Mouse (Mus musculus) left cerebral cortex, postnatal 14 days (tissue): ENCODE results near the gene H60b. TPM values are rescaled to one million over a fixed set of nuclear protein-coding genes. Genes with fewer than 3 reads are reported as not detected.

Experiments
- DNase-seq, 2 experiments: peaks; one replicate each; pipeline ENCODE4 v3.0.0; 2021 to 2022; ENCODE audit warnings: low spot score in 2 of 2, mixed read lengths in 1 of 2
- intact Hi-C: fragments of 180-260 bp; cut with DNase I; formaldehyde crosslinking; loops from one replicate; pipeline ENCODE4 v1.15.1; 2025
- total RNA-seq, 2 experiments: library from RNA; stranded (reverse); gene quantifications; 2 replicates each; pipeline ENCODE4 v1.2.3; 2021

H60b gene
- total RNA-seq, 2 experiments from 2014 or later, result 0.35 to 0.42 TPM

DNA sequence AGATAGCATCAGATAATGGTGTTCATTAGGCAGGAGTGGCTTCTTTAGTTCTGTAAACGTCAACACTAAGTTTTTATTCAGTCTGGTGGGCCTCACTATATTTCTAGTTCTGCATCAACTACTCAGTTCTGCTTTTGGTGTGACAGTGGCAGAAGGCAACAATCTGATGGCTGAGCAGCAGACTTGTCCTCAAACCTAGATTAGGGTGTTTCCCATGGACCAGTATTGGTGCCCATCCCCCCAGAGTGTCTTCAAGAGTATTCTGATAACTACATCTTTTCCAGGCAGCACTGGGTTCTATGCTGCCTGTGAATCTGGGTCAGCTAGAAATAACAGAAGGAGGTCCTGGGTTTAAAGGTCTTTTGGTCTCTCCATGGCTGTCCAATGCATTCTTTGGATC lies 149.8 kb downstream of the H60b start:
- DNase-seq, result no peak
- intact Hi-C loops, result no loop called here

DNA sequence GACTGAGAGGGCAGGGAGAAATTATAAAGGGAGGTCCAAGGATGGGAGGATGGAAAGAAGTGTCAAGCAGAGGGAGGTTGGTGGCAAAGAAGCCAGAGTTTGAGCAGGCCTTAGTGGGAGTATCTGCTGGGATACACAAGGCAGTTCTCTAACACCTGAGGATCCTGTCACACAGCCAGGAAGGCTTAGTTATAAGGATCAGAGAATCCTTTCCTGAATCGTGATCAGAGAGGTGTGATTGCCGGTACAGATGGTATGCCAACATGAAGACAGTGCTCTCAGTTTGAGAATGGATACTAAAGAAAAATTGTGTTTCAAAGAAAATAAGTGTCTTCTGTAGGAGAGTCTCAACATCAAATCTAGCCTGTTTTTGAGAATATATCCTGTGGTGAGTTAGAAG lies 164.5 kb downstream of the H60b start:
- intact Hi-C loops, result no loop called here

More for the DNA sequence above, 164.5 kb downstream of the H60b start:
- peak in 1 of 2 experiments; percentile 6 for DNase-seq

Other genes starting within 250 kb of the H60b start
- gene 4930444G20Rik, start 90.5 kb upstream of the H60b start, total RNA-seq, result not detected
- gene E030030I06Rik, start 9.3 kb upstream of the H60b start, total RNA-seq, result 1 to 10 TPM in 1 of 2 experiments, not detected in 1; 1.1 TPM
- not detected for gene Raet1e, start within 50 bp of the H60b start, total RNA-seq
- gene Raet1d, start 202.0 kb downstream of the H60b start, total RNA-seq, result not detected